Mouse (Mus musculus) liver, embryonic 16.5 days (tissue): ENCODE measurements at regions not wholly inside any gene's neighbourhood (a gene's known extent, or its start where the extent isn't known, plus 50 kb on each side); places are given as distances from the start of the nearest gene placed in this dataset.

ENCODE experiments used
- ATAC-seq: fragments of 200-750 bp; cut with Nextera tagmentation; 2 replicates; pipeline ENCODE4 v1.8.0; 2017; ENCODE audit warnings: low read depth, mild to moderate bottlenecking, moderate number of reproducible peaks, moderate library complexity
- H3K27ac ChIP-seq: fragments of 300-500 bp; sonication (generic); 2 replicates; pipeline ENCODE4 v1.5.1; 2014; ENCODE audit warnings: mild to moderate bottlenecking, low read length
- H3K27me3 ChIP-seq: fragments of 300-500 bp; sonication (generic); 2 replicates; pipeline ENCODE4 v1.6.1; 2014; ENCODE audit warnings: low read depth, low read length, mixed read lengths; ENCODE audit not compliant: control insufficient read depth, insufficient read depth
- H3K36me3 ChIP-seq: fragments of 300-500 bp; sonication (generic); 2 replicates; pipeline ENCODE4 v1.6.1; 2014; ENCODE audit warnings: mild to moderate bottlenecking; ENCODE audit not compliant: control insufficient read depth, insufficient read depth
- H3K4me1 ChIP-seq: fragments of 300-500 bp; sonication (generic); 2 replicates; pipeline ENCODE4 v1.6.1; 2014; ENCODE audit warnings: low read depth, low read length, mixed read lengths; ENCODE audit not compliant: control insufficient read depth
- H3K4me2 ChIP-seq: fragments of 300-500 bp; sonication (generic); 2 replicates; pipeline ENCODE4 v1.6.1; 2014; ENCODE audit warnings: low read depth, low read length, mixed read lengths
- H3K4me3 ChIP-seq: fragments of 300-500 bp; sonication (generic); 2 replicates; pipeline ENCODE4 v1.5.1; 2014; ENCODE audit warnings: low read depth, mild to moderate bottlenecking, low read length
- H3K9ac ChIP-seq: fragments of 300-500 bp; sonication (generic); 2 replicates; pipeline ENCODE4 v1.6.1; 2014; ENCODE audit warnings: low read depth, low read length
- H3K9me3 ChIP-seq: fragments of 300-500 bp; sonication (generic); replicated peaks from 2 replicates; pipeline ENCODE4 v1.6.1; 2016; ENCODE audit warnings: low read length; ENCODE audit not compliant: control insufficient read depth
- WGBS: fragments of 180-500 bp; shearing (Covaris S2); extraction: QIAGEN DNeasy Blood & Tissue Kit; methylation state at CpG from one replicate; pipeline ENCODE4 v1.1.7; 2014; ENCODE audit not compliant: insufficient replicate concordance; 5-methylcytosine and 5-hydroxymethylcytosine counted together

DNA sequence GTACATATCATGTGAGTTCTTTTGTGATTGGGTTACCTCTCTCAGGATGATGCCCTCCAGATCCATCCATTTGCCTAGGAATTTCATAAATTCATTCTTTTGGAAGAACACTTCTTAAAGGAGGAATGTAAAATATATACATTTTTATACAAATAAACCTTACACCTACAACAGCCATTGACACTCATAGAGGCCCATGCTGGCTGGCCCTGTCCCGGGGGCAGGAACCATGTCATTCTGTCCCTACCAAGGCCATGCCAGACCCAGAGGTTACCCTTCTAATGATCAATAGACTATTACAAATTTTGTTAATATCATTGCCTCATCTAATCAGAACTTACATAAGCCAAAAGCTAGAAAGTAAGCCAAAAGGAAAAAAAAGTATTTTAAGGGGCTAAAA is 49.9 kb upstream of the Boc start:
- H3K4me3 ChIP-seq, result no peak overlapping the region
- 81% methylated on average over 1 of the region's 1 CpGs for WGBS
- no peak overlapping the region for H3K4me2 ChIP-seq
- no peaks in the 10 kb centered on the region for H3K4me1 ChIP-seq
- no peaks in the 10 kb centered on the region for H3K27me3 ChIP-seq
- H3K9me3 ChIP-seq, result no peaks in the 10 kb centered on the region
- no peak overlapping the region for H3K9ac ChIP-seq
- no peak for ATAC-seq
- H3K36me3 ChIP-seq, result no peaks in the 10 kb centered on the region
- no peak overlapping the region for H3K27ac ChIP-seq
